Mouse (Mus musculus): ENCODE data around the gene Gtf2e1. TPM values are rescaled to one million over a fixed set of nuclear protein-coding genes. Genes with fewer than 3 reads are reported as not detected.
A peak's percentile ranks its signal among the peaks of the same experiment; 100 is the strongest.

Gtf2e1 gene
- polyA plus RNA-seq (2014; fragmentation: Nextera tagmentation; extraction: Ambion mirVana), result 24.6 and 28.3 TPM in 2 replicates

DNA sequence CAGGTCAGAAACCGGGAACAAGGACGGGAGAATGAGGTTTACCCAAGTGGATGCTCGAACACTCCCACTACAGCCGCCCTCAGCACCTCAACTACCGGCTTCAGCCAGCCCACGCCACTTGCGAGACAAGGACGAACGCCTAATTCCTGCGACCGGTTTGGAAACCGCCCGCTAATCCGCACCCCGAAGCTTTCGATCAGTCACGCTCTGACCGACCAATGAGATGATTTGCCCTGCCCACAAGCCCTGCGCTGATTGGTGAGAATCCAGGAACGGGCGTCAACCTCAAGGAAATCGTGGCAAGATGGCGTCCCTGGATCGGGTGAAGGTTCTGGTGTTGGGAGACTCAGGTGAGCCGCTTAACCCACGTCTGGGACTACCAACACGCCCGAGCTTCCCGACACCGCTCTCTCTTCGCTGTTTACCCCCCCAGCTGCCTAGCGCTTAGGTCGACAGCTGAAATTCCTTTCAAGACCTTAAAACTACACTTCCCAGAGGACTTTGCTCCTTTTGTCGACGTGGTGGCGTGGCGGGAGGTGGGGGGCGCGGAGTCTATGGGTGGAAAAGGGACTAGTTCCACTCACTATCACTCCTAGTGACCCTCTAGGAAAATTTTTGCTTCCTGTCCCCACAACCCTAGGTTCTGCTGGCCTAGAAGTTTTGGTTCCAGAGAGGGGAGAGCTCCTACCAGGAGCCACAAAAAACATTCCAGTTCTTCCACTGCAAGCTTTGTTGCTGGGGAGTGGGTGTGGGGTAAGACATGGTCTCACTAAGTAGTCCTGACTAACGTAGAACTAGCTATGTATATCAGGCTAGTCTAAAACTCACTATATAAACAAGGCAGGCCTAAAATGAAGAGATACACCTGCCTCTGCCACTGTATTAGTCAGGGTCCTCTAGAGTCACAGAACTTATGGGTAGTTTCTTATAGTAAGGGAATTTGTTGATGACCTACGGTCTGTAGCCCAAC, at the start of gene Gtf2e1, which contains the start of gene Rabl3:
Gtf2e1 (minus strand) TSS at position 179 of the 970 bp plus-strand sequence.
Rabl3 (plus strand) TSS at position 275 of the 970 bp plus-strand sequence.
- H3K9me3 ChIP-seq (ENCODE audit: control insufficient read depth, low read length), result no peaks in the 10 kb centered on the region
- H3K27ac ChIP-seq (ENCODE audit: low read depth), result peak within 1 kb of the TSS; percentile 90
- H3K27me3 ChIP-seq (replicated peaks; ENCODE audit: control insufficient read depth, insufficient read depth, low read length), result no peaks in the 10 kb centered on the region
- H3K9ac ChIP-seq (ENCODE audit: low read length), result peak within 1 kb of the TSS; percentile 88
- H3K4me2 ChIP-seq (ENCODE audit: low read length), result peak within 1 kb of the TSS; percentile 74
- DNase-seq (ENCODE audit: low spot score), result peak; percentile 96
- WGBS, result 1% methylated on average over 41 of the region's 41 CpGs
- H3K4me3 ChIP-seq (ENCODE audit: low read depth, low read length), result peak within 1 kb of the TSS; percentile 91
- H3K36me3 ChIP-seq (ENCODE audit: control insufficient read depth, insufficient read depth, low read length), result peaks cover 22% of the 10 kb centered on the region
- peak; percentile 100 for ATAC-seq (replicated peaks; ENCODE audit: low FRiP score, low TSS enrichment, low read depth)
- H3K4me1 ChIP-seq (replicated peaks; ENCODE audit: control insufficient read depth, insufficient read depth, low read length), result peaks cover 13% of the 10 kb centered on the region

DNA sequence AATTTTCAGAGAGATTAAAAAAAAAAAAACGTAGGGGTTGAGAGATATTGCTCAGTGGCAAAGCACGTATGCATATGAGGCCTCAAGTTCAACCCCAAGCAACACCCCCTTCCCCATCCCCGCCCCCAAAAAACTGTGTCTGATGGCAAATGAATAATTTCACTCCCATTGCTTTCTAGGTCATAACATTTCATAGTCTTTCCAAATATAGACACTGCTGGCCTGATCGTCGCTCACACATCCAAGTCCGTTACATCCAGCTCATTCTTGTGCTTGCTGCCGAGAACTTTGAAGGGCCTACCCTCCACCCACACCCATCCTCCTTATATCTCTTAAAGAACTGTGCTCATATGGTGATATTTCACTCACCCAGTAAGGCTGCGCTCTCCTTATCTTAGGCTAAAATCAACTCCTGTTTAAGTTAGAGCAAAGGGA, 45.6 kb upstream of the Gtf2e1 start:
- peaks cover 3% of the 10 kb centered on the region; the same call in 1 of the 2 replicates for H3K4me1 ChIP-seq (replicated peaks; ENCODE audit: control insufficient read depth, insufficient read depth, low read length)
- H3K4me2 ChIP-seq (ENCODE audit: low read length), result peak overlapping the region; percentile 62; the same call in 1 of the 2 replicates
- no peaks in the 10 kb centered on the region for H3K9me3 ChIP-seq (ENCODE audit: control insufficient read depth, low read length)
- no peak overlapping the region for H3K4me3 ChIP-seq (ENCODE audit: low read depth, low read length)
- WGBS, result 67% methylated on average over 8 of the region's 8 CpGs
- no peak for DNase-seq (ENCODE audit: low spot score)
- no peaks in the 10 kb centered on the region for H3K36me3 ChIP-seq (ENCODE audit: control insufficient read depth, insufficient read depth, low read length)
- no peaks in the 10 kb centered on the region for H3K27me3 ChIP-seq (replicated peaks; ENCODE audit: control insufficient read depth, insufficient read depth, low read length)
- H3K9ac ChIP-seq (ENCODE audit: low read length), result no peak overlapping the region; the same call in 1 of the 2 replicates
- no peak for ATAC-seq (replicated peaks; ENCODE audit: low FRiP score, low TSS enrichment, low read depth)
- H3K27ac ChIP-seq (ENCODE audit: low read depth), result no peak overlapping the region

DNA sequence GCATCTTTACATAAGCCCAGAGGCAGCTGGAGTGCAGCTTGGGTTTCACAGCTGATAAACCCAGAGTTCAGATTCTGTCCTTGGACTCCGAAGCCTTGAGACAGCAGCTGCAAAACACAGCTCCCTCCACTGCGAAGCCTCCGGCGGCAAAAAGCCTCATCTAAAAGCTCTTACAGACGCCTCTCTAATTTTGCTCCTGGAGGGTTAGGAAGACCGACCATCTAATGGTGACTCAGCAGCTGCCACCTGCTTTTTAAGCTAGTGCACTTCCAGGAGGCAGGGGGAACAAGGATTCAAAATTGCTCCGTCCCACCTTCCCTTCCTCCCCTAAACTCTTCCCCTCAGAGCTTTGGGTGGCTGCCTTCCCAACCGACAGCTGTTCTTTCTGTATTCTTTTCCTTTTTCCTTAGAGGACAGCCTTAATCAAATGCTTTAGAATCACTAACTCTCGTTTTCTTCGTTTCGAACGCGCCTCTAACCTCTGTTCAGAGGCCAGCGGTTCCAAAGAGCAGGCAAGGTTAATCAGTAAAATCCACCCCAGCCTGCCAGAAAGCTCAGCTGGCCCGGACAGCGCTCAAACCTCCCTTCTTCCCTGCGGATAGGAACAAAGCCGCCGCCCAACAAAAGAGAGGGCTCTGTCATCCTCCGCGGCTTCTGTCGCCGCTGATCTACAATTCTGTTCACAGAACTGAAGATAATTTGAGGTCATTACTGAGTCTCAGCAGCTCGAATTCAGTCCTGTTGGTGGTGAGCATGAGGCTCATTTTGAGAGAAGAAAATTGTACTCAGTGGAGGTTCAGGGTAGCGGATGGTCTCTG, 44.8 kb upstream of the Gtf2e1 start:
- peak overlapping the region; percentile 16; the same call in 1 of the 2 replicates for H3K9ac ChIP-seq (ENCODE audit: low read length)
- peak overlapping the region; percentile 62 for H3K4me2 ChIP-seq (ENCODE audit: low read length)
- H3K4me1 ChIP-seq (replicated peaks; ENCODE audit: control insufficient read depth, insufficient read depth, low read length), result peaks cover 3% of the 10 kb centered on the region; the same call in 1 of the 2 replicates
- WGBS, result 6% methylated on average over 25 of the region's 25 CpGs
- ATAC-seq (replicated peaks; ENCODE audit: low FRiP score, low TSS enrichment, low read depth), result peak; percentile 64; the same call in 1 of the 2 replicates
- H3K27ac ChIP-seq (ENCODE audit: low read depth), result no peak overlapping the region; the same call in 1 of the 2 replicates
- no peaks in the 10 kb centered on the region for H3K27me3 ChIP-seq (replicated peaks; ENCODE audit: control insufficient read depth, insufficient read depth, low read length)
- no peaks in the 10 kb centered on the region for H3K9me3 ChIP-seq (ENCODE audit: control insufficient read depth, low read length)
- H3K4me3 ChIP-seq (ENCODE audit: low read depth, low read length), result peak overlapping the region; percentile 33
- no peaks in the 10 kb centered on the region for H3K36me3 ChIP-seq (ENCODE audit: control insufficient read depth, insufficient read depth, low read length)
- DNase-seq (ENCODE audit: low spot score), result peak; percentile 72

DNA sequence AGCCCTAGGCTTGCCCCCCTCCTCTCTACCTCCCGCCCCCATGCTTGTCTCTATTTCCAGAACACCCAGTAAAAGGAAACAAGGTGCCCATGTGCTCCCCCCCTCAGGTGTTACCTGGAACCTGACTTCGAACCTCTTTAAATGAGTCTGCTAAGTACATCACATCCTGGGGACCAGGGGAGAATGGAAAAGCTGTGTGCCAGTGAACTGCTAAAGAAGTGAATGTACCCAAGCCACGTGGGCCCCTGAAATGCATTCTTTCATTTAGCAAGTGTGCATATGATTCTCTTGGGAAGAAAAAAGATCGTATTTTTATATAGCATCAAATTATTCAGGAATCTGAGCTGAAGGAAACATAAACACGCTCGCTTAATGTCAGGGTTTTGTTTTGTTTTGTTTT, 44.2 kb upstream of the Gtf2e1 start:
- no peak overlapping the region for H3K27ac ChIP-seq (ENCODE audit: low read depth)
- no peak for ATAC-seq (replicated peaks; ENCODE audit: low FRiP score, low TSS enrichment, low read depth)
- peaks cover 3% of the 10 kb centered on the region; the same call in 1 of the 2 replicates for H3K4me1 ChIP-seq (replicated peaks; ENCODE audit: control insufficient read depth, insufficient read depth, low read length)
- no peaks in the 10 kb centered on the region for H3K36me3 ChIP-seq (ENCODE audit: control insufficient read depth, insufficient read depth, low read length)
- 49% methylated on average over 6 of the region's 6 CpGs for WGBS
- DNase-seq (ENCODE audit: low spot score), result no peak
- H3K27me3 ChIP-seq (replicated peaks; ENCODE audit: control insufficient read depth, insufficient read depth, low read length), result no peaks in the 10 kb centered on the region
- no peak overlapping the region for H3K9ac ChIP-seq (ENCODE audit: low read length)
- no peaks in the 10 kb centered on the region for H3K9me3 ChIP-seq (ENCODE audit: control insufficient read depth, low read length)
- H3K4me2 ChIP-seq (ENCODE audit: low read length), result peak overlapping the region; percentile 62
- peak overlapping the region; percentile 33; the same call in 1 of the 2 replicates for H3K4me3 ChIP-seq (ENCODE audit: low read depth, low read length)

DNA sequence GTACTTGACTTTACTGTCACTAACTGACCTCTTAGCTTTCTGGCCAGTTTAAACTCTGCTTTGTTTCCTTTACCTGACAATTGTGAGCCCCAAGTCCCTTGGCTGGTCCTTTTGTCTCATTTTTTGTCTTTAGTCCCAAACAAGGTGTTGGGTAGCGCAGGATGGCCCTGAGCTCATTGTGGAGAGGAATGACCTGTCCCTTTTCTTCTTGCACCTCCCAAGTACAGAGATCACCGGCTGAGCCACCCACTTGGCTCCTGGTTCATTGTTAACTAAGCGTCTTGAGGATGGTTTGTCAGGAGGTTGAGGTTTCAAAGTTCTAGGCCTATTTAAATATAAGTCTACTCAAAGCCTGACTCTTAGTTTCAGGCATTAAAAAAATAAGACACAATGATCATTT, 43.7 kb upstream of the Gtf2e1 start:
- WGBS, result 89% methylated on average over 3 of the region's 3 CpGs
- no peak overlapping the region for H3K27ac ChIP-seq (ENCODE audit: low read depth)
- no peaks in the 10 kb centered on the region for H3K36me3 ChIP-seq (ENCODE audit: control insufficient read depth, insufficient read depth, low read length)

DNA sequence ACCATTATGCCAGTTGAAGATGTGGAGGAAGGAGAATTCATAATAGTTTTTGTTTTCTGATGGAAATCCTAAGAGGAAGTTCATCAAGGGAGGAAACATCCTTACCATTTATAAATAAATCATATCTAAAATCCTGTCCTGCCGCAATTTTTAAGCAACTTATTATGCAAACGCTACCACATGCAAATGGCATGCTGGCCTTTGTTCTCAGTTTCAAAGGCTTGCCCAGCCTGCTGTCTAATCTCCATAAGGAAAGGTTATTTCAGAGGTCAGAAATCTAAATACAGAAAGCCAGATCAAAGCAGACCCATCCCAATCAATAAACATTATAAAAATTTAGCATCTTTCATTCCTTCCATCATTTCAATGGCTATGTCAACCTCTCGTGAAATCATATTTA, 42.3 kb upstream of the Gtf2e1 start:
- Histone ChIP-seq H3K4me1 (replicated peaks; ENCODE audit: control insufficient read depth, insufficient read depth, low read length) (peaks cover 3% of the 10 kb centered on the region; the same call in 1 of the 2 replicates), H3K4me2 (ENCODE audit: low read length) (no peak overlapping the region), H3K27me3 (replicated peaks; ENCODE audit: control insufficient read depth, insufficient read depth, low read length) (no peaks in the 10 kb centered on the region), H3K9ac (ENCODE audit: low read length) (no peak overlapping the region), H3K27ac (ENCODE audit: low read depth) (no peak overlapping the region), H3K36me3 (ENCODE audit: control insufficient read depth, insufficient read depth, low read length) (no peaks in the 10 kb centered on the region), H3K9me3 (ENCODE audit: control insufficient read depth, low read length) (no peaks in the 10 kb centered on the region), H3K4me3 (ENCODE audit: low read depth, low read length) (no peak overlapping the region)
- no peak for DNase-seq (ENCODE audit: low spot score)
- ATAC-seq (replicated peaks; ENCODE audit: low FRiP score, low TSS enrichment, low read depth), result no peak
- WGBS, result 86% methylated on average over 3 of the region's 3 CpGs

More for the DNA sequence above, 43.7 kb upstream of the Gtf2e1 start:
- Histone ChIP-seq H3K27me3 (replicated peaks; ENCODE audit: control insufficient read depth, insufficient read depth, low read length) (no peaks in the 10 kb centered on the region), H3K4me3 (ENCODE audit: low read depth, low read length) (no peak overlapping the region), H3K4me2 (ENCODE audit: low read length) (no peak overlapping the region), H3K4me1 (replicated peaks; ENCODE audit: control insufficient read depth, insufficient read depth, low read length) (peaks cover 3% of the 10 kb centered on the region; the same call in 1 of the 2 replicates), H3K9ac (ENCODE audit: low read length) (no peak overlapping the region), H3K9me3 (ENCODE audit: control insufficient read depth, low read length) (no peaks in the 10 kb centered on the region)
- ATAC-seq (replicated peaks; ENCODE audit: low FRiP score, low TSS enrichment, low read depth) (no peak), DNase-seq (ENCODE audit: low spot score) (no peak)

DNA sequence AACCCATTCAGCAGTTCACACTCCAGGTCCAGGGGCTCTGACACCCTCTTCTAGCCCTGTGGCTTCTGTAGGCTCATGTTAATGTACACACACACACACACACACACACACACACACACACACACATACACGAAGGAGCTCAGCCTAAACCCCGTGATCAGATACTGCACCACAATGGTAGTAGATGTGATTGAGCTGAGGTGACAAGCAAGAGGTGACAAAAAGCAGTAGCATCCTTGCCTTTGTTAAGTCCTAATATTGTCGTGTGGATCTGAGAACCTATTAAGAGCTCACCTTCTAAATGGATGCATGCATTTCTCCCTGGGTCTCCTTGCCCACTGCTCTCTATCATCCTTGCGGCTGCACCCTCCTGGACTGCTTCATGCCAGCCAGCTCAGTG, 41.1 kb upstream of the Gtf2e1 start:
- Histone ChIP-seq H3K4me3 (ENCODE audit: low read depth, low read length) (no peak overlapping the region), H3K27ac (ENCODE audit: low read depth) (no peak overlapping the region), H3K4me1 (replicated peaks; ENCODE audit: control insufficient read depth, insufficient read depth, low read length) (peaks cover 3% of the 10 kb centered on the region; the same call in 1 of the 2 replicates), H3K36me3 (ENCODE audit: control insufficient read depth, insufficient read depth, low read length) (no peaks in the 10 kb centered on the region), H3K9ac (ENCODE audit: low read length) (no peak overlapping the region), H3K27me3 (replicated peaks; ENCODE audit: control insufficient read depth, insufficient read depth, low read length) (no peaks in the 10 kb centered on the region), H3K4me2 (ENCODE audit: low read length) (no peak overlapping the region), H3K9me3 (ENCODE audit: control insufficient read depth, low read length) (no peaks in the 10 kb centered on the region)
- DNase-seq (ENCODE audit: low spot score) (no peak), ATAC-seq (replicated peaks; ENCODE audit: low FRiP score, low TSS enrichment, low read depth) (no peak)
- 85% methylated on average over 4 of the region's 4 CpGs for WGBS

DNA sequence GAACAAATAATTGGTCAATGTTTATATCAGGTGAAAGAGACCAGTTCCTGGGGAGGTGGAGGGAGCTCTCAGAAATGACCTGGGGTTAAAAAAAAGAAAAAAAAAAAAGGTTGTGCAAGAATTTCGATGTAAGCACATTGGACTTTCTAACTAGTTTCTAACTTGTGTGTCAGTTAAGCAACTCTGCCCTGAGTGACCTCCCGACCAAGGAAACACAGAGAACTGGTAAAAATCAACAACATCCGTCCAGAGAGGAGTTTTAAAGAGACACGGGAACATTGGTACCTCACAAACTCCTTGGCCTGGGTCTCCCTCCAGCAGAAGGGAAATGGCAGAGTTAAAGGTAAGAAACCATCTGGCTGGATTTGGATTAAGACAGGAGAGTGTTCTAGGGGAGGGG, 40.4 kb upstream of the Gtf2e1 start, which contains the start of gene Hgd:
Hgd (plus strand) TSS at position 160 of the 400 bp plus-strand sequence.
- H3K9ac ChIP-seq (ENCODE audit: low read length), result no peak within 1 kb of the TSS
- no peaks in the 10 kb centered on the region for H3K36me3 ChIP-seq (ENCODE audit: control insufficient read depth, insufficient read depth, low read length)
- H3K9me3 ChIP-seq (ENCODE audit: control insufficient read depth, low read length), result no peaks in the 10 kb centered on the region
- no peak within 1 kb of the TSS for H3K27ac ChIP-seq (ENCODE audit: low read depth)
- no peak within 1 kb of the TSS for H3K4me2 ChIP-seq (ENCODE audit: low read length)
- no peaks in the 10 kb centered on the region for H3K27me3 ChIP-seq (replicated peaks; ENCODE audit: control insufficient read depth, insufficient read depth, low read length)
- WGBS, result 47% methylated on average over 4 of the region's 4 CpGs
- peaks cover 3% of the 10 kb centered on the region; the same call in 1 of the 2 replicates for H3K4me1 ChIP-seq (replicated peaks; ENCODE audit: control insufficient read depth, insufficient read depth, low read length)
- H3K4me3 ChIP-seq (ENCODE audit: low read depth, low read length), result no peak within 1 kb of the TSS
- DNase-seq (ENCODE audit: low spot score), result no peak
- ATAC-seq (replicated peaks; ENCODE audit: low FRiP score, low TSS enrichment, low read depth), result no peak

All from intestine, embryonic 14.5 days (tissue).